Mouse (Mus musculus): ENCODE results near the gene Myo19.
A peak's percentile ranks its signal among the peaks of the same experiment; 100 is the strongest.

The Myo19 gene

DNA sequence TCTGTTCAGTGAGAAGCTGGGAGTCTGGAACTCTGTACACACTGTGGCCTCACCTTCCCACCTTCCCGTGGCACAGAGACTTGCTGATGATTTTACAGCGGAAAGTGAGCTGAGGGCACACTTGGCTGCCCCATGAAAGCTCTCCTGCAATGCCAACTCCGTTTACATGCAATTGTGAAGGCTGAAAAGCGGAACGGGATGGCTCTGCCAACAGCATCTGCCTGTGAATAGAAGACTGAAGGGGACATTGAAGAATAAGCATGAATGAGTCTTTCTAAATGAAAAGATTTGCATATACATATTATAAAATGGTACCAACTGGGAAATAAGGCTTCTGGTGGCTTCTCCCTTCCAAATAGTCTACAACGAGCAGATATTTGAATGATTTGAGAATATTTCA lies 67.3 kb downstream of the Myo19 start:
- no peak for DNase-seq (ENCODE audit: low spot score)

- DNase-seq (ENCODE audit: low spot score) = no peak
Observed at GRCm38 (mm10) chr11:84948114-84948513, 68.2 kb downstream of the Myo19 start.

GRCm38 (mm10) chr11:84948526-84948925 lies 68.6 kb downstream of the Myo19 start:
- DNase-seq (ENCODE audit: low spot score) = no peak

DNA sequence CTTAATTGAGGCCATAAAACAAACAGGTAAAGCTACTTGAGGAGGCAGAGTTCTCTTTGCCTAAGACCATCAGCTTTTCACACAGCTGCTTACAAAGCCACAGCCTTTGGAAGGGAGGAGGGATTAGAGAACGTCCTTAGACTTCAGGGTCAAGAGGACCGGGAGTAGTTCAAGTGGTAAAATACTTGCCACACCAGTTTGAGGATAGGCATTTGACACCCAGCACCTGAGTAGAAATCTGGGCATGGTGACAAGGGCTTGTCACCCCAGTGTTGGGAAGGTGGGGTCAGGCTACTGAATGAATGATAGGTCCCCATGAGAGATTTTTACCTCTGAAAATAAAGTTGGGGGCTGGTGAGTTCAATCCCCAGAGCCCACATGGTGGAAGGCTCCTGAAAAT lies 72.7 kb downstream of the Myo19 start:
- no peak for DNase-seq (ENCODE audit: low spot score)

DNA sequence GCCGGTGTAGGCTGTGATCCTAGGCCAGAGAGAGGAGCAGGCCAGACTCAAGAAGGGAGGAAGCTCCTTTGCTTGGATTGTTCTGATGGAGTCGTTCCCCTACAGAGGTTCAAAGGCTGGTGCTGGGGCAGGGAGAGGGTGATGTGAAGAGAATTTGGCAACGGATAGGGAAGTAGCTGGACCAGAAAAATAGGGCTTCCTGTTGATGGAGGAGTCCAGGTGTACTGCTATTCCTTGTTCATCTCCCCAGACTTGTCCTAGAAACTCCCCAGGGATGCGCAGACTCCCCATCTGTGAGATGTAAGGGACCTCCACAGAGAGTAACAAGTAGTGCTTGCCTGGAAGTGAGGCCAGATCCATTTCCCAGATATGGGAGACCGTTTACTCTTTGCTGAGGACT lies 76.5 kb downstream of the Myo19 start:
- no peak for DNase-seq (ENCODE audit: low spot score)

DNA sequence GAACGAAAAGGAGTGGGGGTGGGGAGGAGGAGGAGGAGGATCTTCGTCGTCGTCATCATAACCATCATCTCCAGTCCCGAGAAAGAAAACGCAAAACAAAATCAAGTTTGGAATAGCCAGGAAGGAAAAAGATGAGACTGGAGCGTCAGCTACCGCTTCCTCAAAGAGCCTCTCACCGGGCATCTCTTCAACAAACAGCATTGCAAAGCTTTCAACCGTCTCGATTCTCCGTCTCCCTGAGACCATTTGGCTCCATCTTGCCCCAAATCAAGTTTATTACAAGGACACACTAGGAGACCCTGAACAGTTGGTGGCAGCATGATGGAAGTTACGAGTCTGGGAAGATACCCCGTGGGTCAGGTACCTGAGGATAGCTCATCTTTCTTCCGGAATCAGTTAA lies 77.2 kb downstream of the Myo19 start:
- no peak for DNase-seq (ENCODE audit: low spot score)

GRCm38 (mm10) chr11:84957591-84958270 lies 77.8 kb downstream of the Myo19 start, which contains the start of gene Car4:
Car4 (plus strand) TSS chr11:84957786.
- no peak for DNase-seq (ENCODE audit: low spot score)

- DNase-seq (ENCODE audit: low spot score) = no peak
Observed at GRCm38 (mm10) chr11:84958271-84958630, 78.3 kb downstream of the Myo19 start.

DNA sequence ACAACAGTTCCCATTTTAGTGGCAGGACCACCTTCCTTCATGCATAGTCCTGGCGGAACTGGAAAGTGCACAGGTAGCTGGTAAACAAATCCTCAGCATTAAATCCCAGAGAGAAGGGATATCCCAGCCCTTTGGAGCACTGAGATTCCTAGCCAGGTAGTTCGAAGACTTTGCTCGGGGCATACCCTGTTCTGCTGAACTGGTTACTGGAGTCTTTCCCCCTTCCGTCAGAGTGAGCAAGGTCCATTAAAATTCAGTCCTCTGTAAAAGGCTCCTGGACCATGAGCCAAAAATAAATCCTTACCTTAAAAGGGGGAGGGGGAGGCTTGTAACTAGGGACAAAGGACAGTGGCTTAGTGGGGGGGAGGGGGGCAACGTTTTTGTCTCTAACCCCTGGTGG lies 79.2 kb downstream of the Myo19 start:
- DNase-seq (ENCODE audit: low spot score) = no peak

DNA sequence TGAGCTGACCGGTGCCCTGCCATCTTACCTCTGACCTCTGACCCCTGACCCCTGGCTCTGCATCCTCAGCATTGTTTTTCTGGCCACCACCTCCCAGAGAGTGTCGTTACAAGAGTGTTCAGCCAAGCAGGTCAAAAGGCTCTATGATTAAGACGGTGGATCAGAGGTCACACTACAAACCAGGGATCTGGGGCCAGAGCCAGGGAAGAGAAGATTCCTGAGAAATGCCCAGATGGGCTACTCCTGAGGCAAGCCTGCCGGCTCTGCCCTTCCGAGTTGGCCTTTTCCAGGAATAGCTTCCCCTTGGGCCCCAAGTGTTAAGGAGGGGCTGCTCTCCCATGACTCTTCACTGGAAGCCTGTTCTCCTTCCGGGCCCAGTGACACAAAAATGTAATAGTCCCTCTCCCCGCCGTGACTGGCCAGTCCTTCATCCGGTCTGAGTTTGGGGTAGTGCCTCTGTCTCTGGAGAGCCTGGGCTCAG lies 79.8 kb downstream of the Myo19 start:
- DNase-seq (ENCODE audit: low spot score) = peak; percentile 94

DNA sequence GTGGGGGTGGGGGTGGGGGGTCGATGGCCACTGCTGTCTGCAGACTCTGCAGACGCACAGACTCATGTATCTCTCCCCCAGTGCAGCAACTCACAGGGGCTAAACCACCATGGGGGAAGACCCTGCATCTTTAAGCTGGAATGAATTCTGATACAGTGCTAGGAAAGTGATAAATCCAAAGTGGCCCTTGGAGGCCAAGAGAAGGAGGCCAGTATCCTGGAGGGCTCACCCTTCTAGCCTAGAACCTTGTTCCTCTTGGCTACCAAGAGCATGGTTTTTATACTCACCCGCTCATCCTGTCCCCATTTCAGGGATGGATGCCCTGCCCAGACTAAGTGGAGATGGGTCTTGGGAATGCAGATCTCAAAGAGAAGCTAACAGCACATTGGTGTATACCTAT lies 80.3 kb downstream of the Myo19 start:
- DNase-seq (ENCODE audit: low spot score) = no peak

DNA sequence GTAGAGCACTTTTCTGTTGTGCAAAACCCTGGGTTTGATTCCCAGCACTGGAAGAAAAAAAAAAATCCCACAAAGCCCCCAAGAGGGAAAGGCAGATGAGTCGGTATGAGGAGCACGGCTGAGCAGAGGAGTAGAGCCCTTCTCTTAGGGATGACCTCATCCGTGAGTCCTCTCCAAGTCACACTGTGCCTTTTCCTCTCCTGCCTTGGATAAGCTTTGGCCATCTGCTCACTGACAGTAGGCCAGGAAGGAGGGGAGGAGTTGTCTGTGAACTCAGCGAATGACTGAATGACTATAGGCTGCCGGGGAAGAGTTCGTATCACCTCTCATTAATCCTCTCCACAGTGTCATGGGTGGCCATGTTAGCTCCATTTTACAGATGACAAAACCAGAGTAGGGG lies 80.8 kb downstream of the Myo19 start:
- DNase-seq (ENCODE audit: low spot score) = peak; percentile 52

Measured in adipocyte (in vitro differentiated cells).